In genomic region chr2:103982250-103982649, GRCm38 (mm10) we compare ENCODE assay signal across 8 mouse cellular contexts. TPM values are rescaled to one million over a fixed set of nuclear protein-coding genes. Genes with fewer than 3 reads are reported as not detected.
DNase-seq lines count a peak whose midpoint lies in the region; TF ChIP-seq lines count a peak whose summit lies in the region.

No protein-coding gene starts in this region.

- H3K27me3 ChIP-seq in liver, adult 2 months (ENCODE audit: control insufficient read depth, insufficient read depth, low read length) = no peaks in the 10 kb centered on the region
- H3K27me3 ChIP-seq in testis, adult 2 months (ENCODE audit: control insufficient read depth, insufficient read depth, low read length) = no peaks in the 10 kb centered on the region

- DNase-seq in layer of hippocampus, adult 11-12 months (ENCODE audit: low spot score) = peak; percentile 74
- DNase-seq in layer of hippocampus, adult 9-10 months (ENCODE audit: low spot score) = no peak
- DNase-seq in gastrocnemius, postnatal 14 days = peak; percentile 80
- DNase-seq in kidney, adult 8-10 months = peak; percentile 37 to 71
- peak; percentile 34 for DNase-seq in liver, adult 2 months (ENCODE audit: extremely low read depth, low read depth, low spot score)
- peak; percentile 76 for DNase-seq in naive thymus-derived CD4-positive, alpha-beta T cell, adult 2 months (ENCODE audit: low read depth)

- peak; percentile 76 for TF ChIP-seq CTCF in cortical plate, adult 2 months (IDR thresholded peaks at IDR 0.05; ENCODE audit: extremely low read depth, insufficient read depth, low read length)
- peak; percentile 91 for TF ChIP-seq CTCF in liver, adult 2 months (IDR thresholded peaks at IDR 0.05; ENCODE audit: low read depth, low read length)
- peak; percentile 64 for TF ChIP-seq CTCF in testis, adult 2 months (IDR thresholded peaks at IDR 0.05; ENCODE audit: control insufficient read depth, insufficient read depth, insufficient replicate concordance, low read depth, low read length)

- 6% methylated on average over 5 of the region's 5 CpGs for WGBS in liver, adult 2 months

- no peak for TF ChIP-seq POLR2A in cortical plate, adult 2 months (IDR thresholded peaks at IDR 0.05; ENCODE audit: extremely low read depth, insufficient read depth, low read length)
- no peak for TF ChIP-seq POLR2A in liver, adult 2 months (IDR thresholded peaks at IDR 0.05; ENCODE audit: extremely low read depth, insufficient read depth, low read length)
- TF ChIP-seq POLR2A in testis, adult 2 months (IDR thresholded peaks at IDR 0.05; ENCODE audit: control insufficient read depth, low read depth, low read length) = no peak

- no peaks in the 10 kb centered on the region for H3K36me3 ChIP-seq in liver, adult 2 months (ENCODE audit: control insufficient read depth, insufficient read depth, low read length)
- H3K36me3 ChIP-seq in testis, adult 2 months (ENCODE audit: control insufficient read depth, insufficient read depth, low read length) = no peaks in the 10 kb centered on the region

- H3K4me1 ChIP-seq in cortical plate, adult 2 months (ENCODE audit: control insufficient read depth, insufficient read depth, low read length) = no peaks in the 10 kb centered on the region
- H3K4me1 ChIP-seq in liver, adult 2 months (ENCODE audit: control insufficient read depth, insufficient read depth, low read length) = no peaks in the 10 kb centered on the region
- H3K4me1 ChIP-seq in testis, adult 2 months (ENCODE audit: control insufficient read depth, insufficient read depth, low read length) = no peaks in the 10 kb centered on the region

- no peak overlapping the region for H3K27ac ChIP-seq in cortical plate, adult 2 months (ENCODE audit: insufficient read depth, low read length)
- H3K27ac ChIP-seq in liver, adult 2 months (replicated peaks; ENCODE audit: insufficient read depth, low read depth, low read length) = no peak overlapping the region
- H3K27ac ChIP-seq in testis, adult 2 months (ENCODE audit: control insufficient read depth, insufficient read depth, low read depth, low read length) = no peak overlapping the region

- H3K79me2 ChIP-seq in liver, adult 2 months (ENCODE audit: control insufficient read depth, insufficient read depth, low read length) = no peaks in the 10 kb centered on the region

- no peak overlapping the region for H3K4me3 ChIP-seq in cortical plate, adult 2 months (ENCODE audit: insufficient read depth, low read length)
- H3K4me3 ChIP-seq in liver, adult 2 months (ENCODE audit: insufficient read depth, low read depth, low read length) = no peak overlapping the region
- no peak overlapping the region for H3K4me3 ChIP-seq in testis, adult 2 months (ENCODE audit: control insufficient read depth, low read depth, low read length)

- intact Hi-C loops in gastrocnemius, postnatal 14 days (cut with DNase I; ENCODE audit: low total_unique reads) = loop anchor here (10.0 kb wide), 1 partner anchor 427 kb away; no protein-coding TSS in a partner anchor

- no peak overlapping the region for H3K9ac ChIP-seq in liver, adult 2 months (ENCODE audit: low read depth, low read length)

RNA-seq across cellular contexts. Expression of gene Lmo2, which starts 24.5 kb away (rescaled TPM):
- 22.7 and 29.2 TPM in 2 replicates for polyA plus RNA-seq in cortical plate, adult 2 months (2012; rRNA removed)
- 1 to 10 TPM; 7.0 to 9.1 TPM for total RNA-seq in gastrocnemius, postnatal 14 days (2021)
- 4.5 and 5.1 TPM in 2 replicates for total RNA-seq in liver, adult 2 months (2014; rRNA removed)
- 2.4 and 3.8 TPM in 2 replicates for polyA plus RNA-seq in liver, adult 2 months (2012; rRNA removed)
- 4.7 and 5.9 TPM in 2 replicates for polyA plus RNA-seq in testis, adult 2 months (2012; rRNA removed)

RNA-seq across cellular contexts. Expression of gene Fbxo3, which starts 45.3 kb away (rescaled TPM):
- polyA plus RNA-seq in cortical plate, adult 2 months (2012; rRNA removed) = 55.0 and 55.4 TPM in 2 replicates
- total RNA-seq in gastrocnemius, postnatal 14 days (2021) = 10 to 100 TPM; 43.0 to 47.5 TPM
- 93.9 and 95.9 TPM in 2 replicates for total RNA-seq in liver, adult 2 months (2014; rRNA removed)
- 32.5 and 32.7 TPM in 2 replicates for polyA plus RNA-seq in liver, adult 2 months (2012; rRNA removed)
- 20.7 and 27.4 TPM in 2 replicates for polyA plus RNA-seq in testis, adult 2 months (2012; rRNA removed)

RNA-seq across cellular contexts. Expression of gene 4931422A03Rik, which starts 45.9 kb away (rescaled TPM):
- not detected in 2 replicates for polyA plus RNA-seq in cortical plate, adult 2 months (2012; rRNA removed)
- not detected for total RNA-seq in gastrocnemius, postnatal 14 days (2021)
- not detected in 2 replicates for total RNA-seq in liver, adult 2 months (2014; rRNA removed)
- not detected in 2 replicates for polyA plus RNA-seq in liver, adult 2 months (2012; rRNA removed)
- 50.4 and 58.4 TPM in 2 replicates for polyA plus RNA-seq in testis, adult 2 months (2012; rRNA removed)

Comparison
In these comparisons a context has a peak if more than half of its experiments do, and no peak if none do; other contexts are left out.
1. RNA of gene 4931422A03Rik, which starts 45.9 kb away (polyA plus RNA-seq): 50.4 to 58.4 TPM in testis, adult 2 months; not detected in cortical plate, adult 2 months and not detected in liver, adult 2 months; every median in the first group is over 10 times any median in the second.
2. Peak in every context shown above with its lines, with median percentiles within 50 percentile points of each other: CTCF ChIP-seq.